Mouse (Mus musculus) Patski (cell line): ENCODE results near the gene Zfp791. TPM values are rescaled to one million over a fixed set of nuclear protein-coding genes. Genes with fewer than 3 reads are reported as not detected.

Source experiments
- ATAC-seq: fragments of 100-300 bp; one replicate; pipeline ENCODE4 v1.8.0; 2021
- CTCF ChIA-PET: fragments of 350-600 bp; sonication (Branson Sonifier 250); formaldehyde crosslinking; loops from one replicate; lab custom pipeline; 2022; ENCODE audit warnings: inconsistent platforms; lab: Charles Lee
- POLR2A ChIA-PET: fragments of 350-600 bp; sonication (Branson Sonifier 250); formaldehyde crosslinking; loops from one replicate; lab custom pipeline; 2022; ENCODE audit warnings: antibody characterized with exemption, inconsistent platforms; lab: Charles Lee
- DNase-seq: peaks from one replicate; pipeline ENCODE4 v3.0.0-alpha.2; 2011; ENCODE audit warnings: low read depth, low spot score
- H3K27me3 ChIP-seq: fragments of 371-371 bp; one replicate; pipeline ENCODE4 v1.5.1; 2021
- CTCF ChIP-seq: fragments of 100-300 bp; IDR thresholded peaks from one replicate; pipeline ENCODE4 v1.5.1; 2021
- in situ Hi-C: fragments of 300-500 bp; cut with MboI; formaldehyde crosslinking; loops from 3 replicates; pipeline ENCODE4 v1.11.1; 2018; ENCODE audit warnings: low pct_unique_long_range_greater_than_20kb, mixed read lengths
- polyA plus RNA-seq: library from polyadenylated mRNA; unstranded; gene quantifications from one replicate; pipeline ENCODE4 v1.2.3, GENCODE M21; 2021

Zfp791 gene
- polyA plus RNA-seq, 1 experiment from 2014 or later = 2.2 TPM

DNA sequence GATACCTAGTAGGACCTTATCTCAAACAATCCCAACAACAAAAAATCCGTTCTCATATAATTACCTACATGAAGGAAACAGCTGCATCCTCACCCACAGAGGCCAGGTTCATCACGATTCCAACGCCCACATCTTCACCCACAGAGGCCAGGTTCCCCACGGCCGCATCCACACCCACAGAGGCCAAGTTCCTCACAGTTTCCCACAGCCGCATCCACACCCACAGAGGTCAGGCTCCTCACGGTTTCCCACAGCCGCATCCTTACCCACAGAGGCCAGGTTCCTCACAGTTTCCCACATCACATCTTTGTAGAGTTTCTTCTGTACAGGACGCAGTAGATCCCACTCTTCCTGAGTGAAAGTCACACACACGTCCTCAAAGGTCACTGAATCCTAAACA, 9.7 kb downstream of the Zfp791 start:
- ATAC-seq (no peak), DNase-seq (no peak)
- in situ Hi-C loops = no loop called here
- POLR2A ChIA-PET = interaction anchor here (0.7 kb wide), 1 partner anchor 15 kb away, joined by 8 read pairs; no protein-coding TSS in a partner anchor
- TF ChIP-seq CTCF = no peak
- H3K27me3 ChIP-seq = no peaks in the 10 kb centered on the region
- CTCF ChIA-PET = no interaction called here

- TF ChIP-seq CTCF = no peak
- DNase-seq (no peak), ATAC-seq (no peak)
- in situ Hi-C loops = no loop called here
- CTCF ChIA-PET = interaction anchor here (1.1 to 1.3 kb wide), 3 partner anchors 13 to 23 kb away, joined by 3 read pairs; partner anchors contain the start of gene Man2b1
- H3K27me3 ChIP-seq = no peaks in the 10 kb centered on the region
- POLR2A ChIA-PET = interaction anchor here (1.0 kb wide), 1 partner anchor 29 kb away, joined by 3 read pairs; the partner anchor contains the start of gene Dhps
Observed at GRCm38 (mm10) chr8:85100076-85100665, 22.7 kb downstream of the Zfp791 start.

- in situ Hi-C loops = no loop called here
- no peak for DNase-seq
Observed at GRCm38 (mm10) chr8:85096850-85097249, 26.0 kb downstream of the Zfp791 start.

DNA sequence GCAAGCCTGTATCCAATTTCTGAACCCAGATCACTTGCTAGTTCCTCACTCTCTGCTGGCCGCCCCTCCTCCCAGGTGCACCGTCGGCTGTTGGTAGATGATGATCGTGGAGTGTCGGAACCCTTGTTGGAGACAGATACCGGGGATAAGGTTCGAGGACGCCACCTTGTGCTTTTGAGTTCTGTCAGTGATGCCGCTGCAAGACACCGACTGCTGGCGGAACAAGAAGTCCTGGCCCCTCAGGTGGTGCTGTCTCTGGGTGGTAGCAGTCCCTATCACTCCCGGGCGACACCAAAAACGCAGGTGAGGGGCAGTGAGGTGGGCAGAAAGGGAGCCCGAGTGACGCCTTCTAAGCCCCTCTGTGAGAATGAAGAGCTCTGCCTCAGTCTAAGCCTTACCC, 26.7 kb downstream of the Zfp791 start:
- in situ Hi-C loops = no loop called here
- DNase-seq (no peak), ATAC-seq (no peak)
- ChIA-PET CTCF (no interaction called here), POLR2A (no interaction called here)
- TF ChIP-seq CTCF = no peak
- no peaks in the 10 kb centered on the region for H3K27me3 ChIP-seq

More at GRCm38 (mm10) chr8:85096850-85097249, 26.0 kb downstream of the Zfp791 start:
- no peaks in the 10 kb centered on the region for H3K27me3 ChIP-seq
- ChIA-PET CTCF (no interaction called here), POLR2A (no interaction called here)
- no peak for TF ChIP-seq CTCF
- no peak for ATAC-seq

DNA sequence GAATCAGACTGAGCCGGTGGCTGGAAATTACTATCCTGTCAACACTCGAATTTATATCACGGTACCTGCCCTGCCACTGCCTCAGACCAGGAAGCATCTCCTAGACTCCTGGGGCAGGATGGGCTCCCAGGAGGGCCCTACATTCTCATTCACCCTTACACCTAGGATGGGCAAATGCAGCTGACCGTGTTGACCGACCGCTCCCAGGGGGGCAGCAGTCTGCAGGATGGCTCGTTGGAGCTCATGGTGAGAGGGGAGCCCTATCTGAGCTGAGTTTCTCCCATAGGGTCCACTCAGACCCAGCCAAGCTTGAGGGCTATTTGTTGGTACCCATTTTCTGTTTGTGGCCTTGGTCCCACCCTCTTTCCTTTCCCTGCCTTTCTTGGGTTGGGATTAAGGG, 27.3 kb downstream of the Zfp791 start:
- no peak for TF ChIP-seq CTCF
- DNase-seq (no peak), ATAC-seq (no peak)
- in situ Hi-C loops = no loop called here
- no peaks in the 10 kb centered on the region for H3K27me3 ChIP-seq
- ChIA-PET CTCF (no interaction called here), POLR2A (no interaction called here)

GRCm38 (mm10) chr8:85095051-85095450, 27.8 kb downstream of the Zfp791 start:
- ATAC-seq = no peak
- no peak for TF ChIP-seq CTCF
- POLR2A ChIA-PET = no interaction called here
- CTCF ChIA-PET = interaction anchor here (1.0 kb wide), 1 partner anchor 13 kb away, joined by 3 read pairs; no protein-coding TSS in a partner anchor
- in situ Hi-C loops = no loop called here
- DNase-seq = no peak
- H3K27me3 ChIP-seq = no peaks in the 10 kb centered on the region

GRCm38 (mm10) chr8:85091526-85092090, 31.3 kb downstream of the Zfp791 start:
- ChIA-PET CTCF (no interaction called here), POLR2A (no interaction called here)
- DNase-seq (no peak), ATAC-seq (no peak)
- in situ Hi-C loops = no loop called here
- TF ChIP-seq CTCF = no peak
- no peaks in the 10 kb centered on the region for H3K27me3 ChIP-seq

DNA sequence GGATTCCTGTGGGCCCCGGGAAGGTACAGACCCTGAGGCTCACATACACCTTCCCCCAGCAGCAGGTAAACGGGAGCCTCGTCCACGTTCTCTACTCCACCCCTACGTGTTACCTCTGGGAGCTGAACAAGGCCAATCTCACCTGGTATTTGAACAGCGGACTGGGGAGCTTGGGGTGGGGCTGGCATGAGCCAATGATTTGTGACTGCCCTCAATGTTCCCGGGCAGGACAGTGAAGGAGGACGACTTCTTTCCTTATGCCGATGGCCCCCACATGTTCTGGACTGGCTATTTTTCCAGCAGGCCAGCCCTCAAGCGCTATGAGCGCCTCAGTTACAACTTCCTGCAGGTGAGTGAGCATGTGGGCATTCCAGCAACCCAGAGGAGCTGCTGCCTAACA, 32.0 kb downstream of the Zfp791 start:
- H3K27me3 ChIP-seq = no peaks in the 10 kb centered on the region
- TF ChIP-seq CTCF = no peak
- ChIA-PET POLR2A (no interaction called here), CTCF (no interaction called here)
- ATAC-seq = no peak
- in situ Hi-C loops = no loop called here
- no peak for DNase-seq

GRCm38 (mm10) chr8:85088771-85089170, 34.1 kb downstream of the Zfp791 start:
- H3K27me3 ChIP-seq = no peaks in the 10 kb centered on the region
- no peak for DNase-seq
- ChIA-PET POLR2A (interaction anchor here (1.2 kb wide), 1 partner anchor 9 kb away, joined by 3 read pairs; no protein-coding TSS in a partner anchor), CTCF (no interaction called here)
- no peak for TF ChIP-seq CTCF
- no peak for ATAC-seq
- in situ Hi-C loops = no loop called here

DNA sequence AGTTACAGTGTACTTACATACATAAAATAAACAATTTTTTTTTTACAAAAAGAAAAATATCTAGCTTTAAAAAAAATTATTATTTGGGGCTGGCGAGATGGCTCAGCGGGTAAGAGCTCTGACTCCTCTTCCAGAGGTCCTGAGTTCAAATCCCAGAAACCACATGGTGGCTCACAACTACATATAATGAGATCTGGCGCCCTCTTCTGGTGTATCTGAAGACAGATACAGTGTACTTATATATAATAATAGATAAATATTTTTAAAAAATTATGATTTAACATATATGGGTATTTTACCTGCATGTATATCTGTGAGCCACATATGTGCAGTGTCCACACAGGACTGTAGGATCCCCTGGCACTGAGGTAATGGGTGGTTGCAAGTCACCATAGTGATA, 36.7 kb downstream of the Zfp791 start:
- ATAC-seq = no peak
- CTCF ChIA-PET = interaction anchor here (1.1 kb wide), 1 partner anchor 15 kb away, joined by 3 read pairs; the partner anchor contains the start of gene Dhps
- POLR2A ChIA-PET = no interaction called here
- DNase-seq = no peak
- H3K27me3 ChIP-seq = no peaks in the 10 kb centered on the region
- TF ChIP-seq CTCF = no peak
- in situ Hi-C loops = no loop called here

DNA sequence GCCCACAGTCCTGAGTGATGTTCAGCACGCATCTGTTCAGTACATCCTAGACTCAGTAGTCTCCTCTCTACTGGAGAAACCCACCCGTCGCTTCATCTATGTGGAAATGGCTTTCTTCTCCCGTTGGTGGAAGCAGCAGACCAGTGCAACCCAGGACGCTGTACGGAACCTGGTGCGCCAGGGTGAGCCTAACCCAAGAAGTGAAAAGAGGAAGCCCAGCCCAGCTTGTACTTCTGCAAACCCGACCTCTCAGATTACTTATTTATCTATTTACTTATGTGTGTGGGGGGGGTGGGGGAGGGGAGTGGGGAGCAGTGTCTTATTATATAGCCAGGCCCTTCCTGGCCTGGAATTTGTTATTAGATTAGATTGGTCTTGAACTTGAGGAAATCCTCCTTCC, 38.3 kb downstream of the Zfp791 start:
- DNase-seq = no peak
- ATAC-seq = no peak
- TF ChIP-seq CTCF = no peak
- H3K27me3 ChIP-seq = no peaks in the 10 kb centered on the region
- CTCF ChIA-PET = no interaction called here
- POLR2A ChIA-PET = interaction anchor here (1.3 kb wide), 1 partner anchor 8 kb away, joined by 3 read pairs; no protein-coding TSS in a partner anchor
- in situ Hi-C loops = no loop called here
